Mouse (Mus musculus) kidney, embryonic 16.5 days (tissue): ENCODE results near the gene Pcna. TPM values are rescaled to one million over a fixed set of nuclear protein-coding genes. Genes with fewer than 3 reads are reported as not detected.
"Not testable (repeated sequence)": the region's sequence is repeated elsewhere in the genome, so short reads cannot be mapped to it uniquely, and the experiment has no call there.

Experiments
- ATAC-seq: fragments of 200-750 bp; cut with Nextera tagmentation; 2 replicates; pipeline ENCODE4 v1.8.0; 2017; ENCODE audit warnings: moderate TSS enrichment; ENCODE audit not compliant: low FRiP score, low TSS enrichment
- H3K27ac ChIP-seq: fragments of 300-500 bp; sonication (generic); 2 replicates; pipeline ENCODE4 v1.5.1; 2014; ENCODE audit warnings: low read length
- H3K27me3 ChIP-seq: fragments of 300-500 bp; sonication (generic); 2 replicates; pipeline ENCODE4 v1.6.1; 2014; ENCODE audit warnings: low read length, control low read depth, mixed read lengths; ENCODE audit not compliant: insufficient read depth
- H3K36me3 ChIP-seq: fragments of 300-500 bp; sonication (generic); 2 replicates; pipeline ENCODE4 v1.6.1; 2014; ENCODE audit warnings: low read length, control low read depth, mixed read lengths; ENCODE audit not compliant: insufficient read depth
- H3K4me1 ChIP-seq: fragments of 300-500 bp; sonication (generic); 2 replicates; pipeline ENCODE4 v1.6.1; 2014; ENCODE audit warnings: low read length, control low read depth, mixed read lengths; ENCODE audit not compliant: insufficient read depth
- H3K4me2 ChIP-seq: fragments of 300-500 bp; sonication (generic); replicated peaks from 2 replicates; pipeline ENCODE4 v1.6.1; 2014; ENCODE audit warnings: low read depth, low read length
- H3K4me3 ChIP-seq: fragments of 300-500 bp; sonication (generic); 2 replicates; pipeline ENCODE4 v1.5.1; 2014; ENCODE audit warnings: mild to moderate bottlenecking, low read length
- H3K9ac ChIP-seq: fragments of 300-500 bp; sonication (generic); replicated peaks from 2 replicates; pipeline ENCODE4 v1.6.1; 2014; ENCODE audit warnings: low read length
- H3K9me3 ChIP-seq: fragments of 300-500 bp; sonication (generic); 2 replicates; pipeline ENCODE4 v1.6.1; 2016; ENCODE audit warnings: low read length, control low read depth
- whole genome bisulfite sequencing: fragments of 180-500 bp; shearing (Covaris S2); extraction: QIAGEN DNeasy Blood & Tissue Kit; methylation state at CpG from one replicate; pipeline ENCODE4 v1.1.7; 2014; 5-methylcytosine and 5-hydroxymethylcytosine counted together
- polyA plus RNA-seq: library from polyadenylated mRNA; unstranded; fragments of >200 nt; fragmentation: Nextera tagmentation; extraction: Ambion mirVana; gene quantifications from 2 replicates; pipeline ENCODE4 v1.2.1, GENCODE M21; 2015

The Pcna gene
- polyA plus RNA-seq, 1 experiment from 2014 or later, result 265 TPM

DNA sequence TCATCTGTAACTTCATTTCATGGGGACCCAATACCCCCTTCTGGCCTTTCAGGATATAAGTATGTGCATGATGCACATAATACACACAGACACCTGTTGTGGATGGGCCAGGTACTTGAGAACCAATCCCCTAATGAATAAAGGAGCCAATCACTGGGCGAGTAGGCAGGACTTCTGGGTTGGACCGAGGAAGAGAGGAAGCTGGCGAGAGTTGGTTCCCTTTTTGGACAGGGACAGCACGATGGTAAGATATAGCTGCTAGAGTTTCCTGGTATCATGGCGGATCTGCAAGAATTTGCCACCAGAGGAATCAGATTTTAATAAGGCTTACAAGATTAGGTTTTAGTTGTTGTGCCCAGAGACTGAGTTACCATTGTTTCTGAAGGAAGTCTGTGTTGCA, 32.6 kb upstream of the Pcna start:
- not testable (repeated sequence) for H3K4me2 ChIP-seq, H3K9me3 ChIP-seq, H3K36me3 ChIP-seq, ATAC-seq, H3K9ac ChIP-seq, H3K27me3 ChIP-seq, H3K4me3 ChIP-seq
- Histone ChIP-seq H3K27ac (peak overlapping the region; percentile 86; the same call in 1 of the 2 replicates), H3K4me1 (peaks cover 29% of the 10 kb centered on the region)
- WGBS, result 87% methylated on average over 5 of the region's 5 CpGs

DNA sequence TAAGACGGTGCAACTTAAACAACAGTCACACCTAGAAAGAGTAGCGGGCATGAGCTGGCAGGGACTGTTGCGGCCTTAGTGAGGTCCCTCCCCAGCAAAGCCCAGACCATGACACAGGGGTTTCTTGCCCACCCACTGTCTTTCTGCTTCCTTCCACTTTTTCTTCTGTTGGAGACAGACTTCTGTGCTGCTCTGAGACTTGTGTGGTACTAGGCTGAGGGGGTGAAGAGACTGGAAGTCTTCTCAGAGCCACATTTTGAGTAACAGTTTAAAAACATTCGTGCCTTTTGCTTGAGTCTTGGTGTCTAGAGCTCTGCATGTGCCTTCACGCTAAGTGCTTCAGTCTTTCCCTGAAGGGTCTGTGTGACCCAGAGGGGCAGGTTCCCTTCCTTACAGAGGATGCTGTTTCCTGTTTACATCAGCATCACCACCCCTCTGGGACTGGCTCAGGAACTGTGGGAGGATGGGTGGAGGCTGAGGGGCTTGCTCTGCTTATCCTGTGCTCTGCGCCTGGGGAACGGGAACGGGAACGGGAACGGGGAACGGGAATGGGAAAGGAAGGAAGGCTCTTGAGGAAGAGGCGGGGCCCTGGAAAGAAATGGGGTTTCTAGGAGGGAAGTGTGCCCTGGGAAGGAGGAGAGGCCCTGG, 31.5 kb upstream of the Pcna start:
- H3K4me1 ChIP-seq, result peaks cover 29% of the 10 kb centered on the region
- H3K27ac ChIP-seq, result peak overlapping the region; percentile 86
- H3K9ac ChIP-seq, result 0 out of 2 replicates have a peak overlapping the region, but pooled peaks have one; percentile 8
- ATAC-seq, result peak; percentile 80
- no peak overlapping the region for H3K4me3 ChIP-seq
- peak overlapping the region; percentile 26 for H3K4me2 ChIP-seq
- 57% methylated on average over 12 of the region's 12 CpGs for WGBS
- H3K36me3 ChIP-seq, result peaks cover 9% of the 10 kb centered on the region; the same call in 1 of the 2 replicates
- peaks cover 8% of the 10 kb centered on the region for H3K9me3 ChIP-seq
- H3K27me3 ChIP-seq, result no peaks in the 10 kb centered on the region

DNA sequence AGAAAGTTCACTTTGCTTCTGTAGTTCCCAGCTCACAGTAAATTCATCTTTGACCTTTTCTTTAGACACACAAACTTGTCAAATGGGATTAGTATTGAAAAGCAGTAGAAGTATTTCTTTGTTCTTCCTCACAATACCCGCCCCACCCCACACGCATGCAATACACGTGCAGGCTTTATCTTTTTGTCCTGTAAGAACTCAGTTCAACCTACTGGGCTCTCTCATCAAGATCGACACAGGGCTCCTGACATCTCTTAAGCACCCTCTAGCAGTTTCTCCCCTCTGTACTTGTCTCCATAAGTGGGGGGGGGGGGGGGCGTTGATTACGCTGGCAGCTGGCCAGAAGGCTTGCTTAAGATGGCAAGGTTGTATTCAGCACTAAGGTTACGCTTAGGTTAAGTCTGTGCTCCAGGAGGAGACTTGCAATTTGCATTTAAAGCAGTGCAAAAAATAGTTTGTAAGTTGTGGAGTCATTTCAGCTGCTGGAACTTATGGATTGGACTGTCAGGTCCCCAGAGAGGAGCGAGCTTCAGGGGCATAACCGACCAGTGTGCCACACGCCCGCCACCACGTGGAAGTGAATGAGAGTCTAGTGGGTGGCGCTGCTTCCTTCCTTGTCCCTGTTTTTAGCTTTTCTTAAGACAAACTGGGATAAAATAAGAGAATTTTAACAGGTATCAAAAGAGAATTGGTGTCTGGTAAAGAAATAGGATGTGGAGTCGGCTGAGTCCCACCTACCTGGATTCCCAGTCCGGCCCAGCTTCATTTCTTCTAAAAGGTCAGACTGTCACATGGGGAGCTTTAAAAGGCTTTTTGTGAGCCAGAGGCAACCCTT, 30.3 kb upstream of the Pcna start:
- no peak overlapping the region for H3K4me2 ChIP-seq
- 0 out of 2 replicates have a peak, but pooled peaks have one; percentile 13 for ATAC-seq
- 60% methylated on average over 15 of the region's 15 CpGs for WGBS
- peak overlapping the region; percentile 86 for H3K27ac ChIP-seq
- H3K27me3 ChIP-seq, result no peaks in the 10 kb centered on the region
- peaks cover 36% of the 10 kb centered on the region for H3K4me1 ChIP-seq
- no peak overlapping the region for H3K9ac ChIP-seq
- H3K4me3 ChIP-seq, result no peak overlapping the region
- H3K36me3 ChIP-seq, result peaks cover 9% of the 10 kb centered on the region; the same call in 1 of the 2 replicates
- H3K9me3 ChIP-seq, result peaks cover 8% of the 10 kb centered on the region

- H3K36me3 ChIP-seq, result peaks cover 9% of the 10 kb centered on the region; the same call in 1 of the 2 replicates
- no peak overlapping the region for H3K4me3 ChIP-seq
- peaks cover 42% of the 10 kb centered on the region for H3K4me1 ChIP-seq
- no peak overlapping the region for H3K4me2 ChIP-seq
- H3K27ac ChIP-seq, result peak overlapping the region; percentile 86
- no peak for ATAC-seq
- H3K9ac ChIP-seq, result 0 out of 2 replicates have a peak overlapping the region, but pooled peaks have one; percentile 27
- no peaks in the 10 kb centered on the region for H3K27me3 ChIP-seq
- H3K9me3 ChIP-seq, result peaks cover 8% of the 10 kb centered on the region
- WGBS, result 42% methylated on average over 12 of the region's 12 CpGs
These were observed 29.5 kb upstream of the Pcna start for GRCm38 (mm10) chr2:132282453-132283174.

- Histone ChIP-seq H3K4me2 (no peak overlapping the region), H3K36me3 (peaks cover 9% of the 10 kb centered on the region; the same call in 1 of the 2 replicates), H3K4me3 (no peak overlapping the region), H3K9ac (no peak overlapping the region), H3K4me1 (peaks cover 46% of the 10 kb centered on the region), H3K27ac (no peak overlapping the region), H3K9me3 (peaks cover 5% of the 10 kb centered on the region; the same call in 1 of the 2 replicates), H3K27me3 (no peaks in the 10 kb centered on the region)
- ATAC-seq, result no peak
- WGBS, result 49% methylated on average over 10 of the region's 10 CpGs
These were observed 28.7 kb upstream of the Pcna start for GRCm38 (mm10) chr2:132281560-132282452.

DNA sequence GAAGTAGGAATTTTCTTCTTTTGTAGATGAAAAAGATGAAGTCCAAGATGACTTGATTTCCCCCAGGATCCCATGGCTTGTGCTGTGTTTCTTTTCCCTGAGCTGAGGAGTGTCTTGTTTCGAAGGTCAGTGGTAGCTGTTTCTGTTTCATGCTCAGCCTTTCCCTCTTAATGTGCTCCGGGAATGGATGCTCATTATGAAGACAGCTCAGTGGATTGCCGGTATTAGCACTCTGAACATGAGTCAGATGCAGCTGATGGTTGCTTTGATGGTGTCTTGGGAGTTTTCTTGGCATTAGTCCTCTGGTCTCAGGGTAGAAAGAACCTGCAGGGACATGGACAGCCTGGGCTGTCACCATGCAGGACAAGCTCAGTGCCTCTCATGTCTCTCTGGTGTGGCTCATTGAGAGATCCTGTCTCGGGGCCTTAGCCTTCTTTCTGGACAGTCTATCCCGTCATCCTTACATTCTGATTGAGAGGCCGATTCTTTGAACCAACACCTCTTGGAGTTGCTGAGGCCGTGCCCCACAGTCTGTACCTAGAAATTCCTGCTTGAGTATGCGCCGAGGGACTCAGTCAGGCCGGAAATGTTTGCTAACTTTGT, 27.5 kb upstream of the Pcna start:
- Histone ChIP-seq H3K4me1 (peaks cover 46% of the 10 kb centered on the region), H3K4me2 (no peak overlapping the region), H3K9ac (no peak overlapping the region), H3K27ac (no peak overlapping the region), H3K27me3 (no peaks in the 10 kb centered on the region), H3K4me3 (no peak overlapping the region), H3K36me3 (0 out of 2 replicates have a peak, but pooled peaks cover 5% of the 10 kb centered on the region), H3K9me3 (no peaks in the 10 kb centered on the region)
- 90% methylated on average over 10 of the region's 10 CpGs for WGBS
- ATAC-seq, result no peak

- Histone ChIP-seq H3K4me3 (no peak overlapping the region), H3K4me1 (peaks cover 44% of the 10 kb centered on the region), H3K36me3 (0 out of 2 replicates have a peak, but pooled peaks cover 5% of the 10 kb centered on the region), H3K4me2 (no peak overlapping the region), H3K9me3 (no peaks in the 10 kb centered on the region), H3K27ac (no peak overlapping the region), H3K27me3 (no peaks in the 10 kb centered on the region), H3K9ac (no peak overlapping the region)
- ATAC-seq, result no peak
- WGBS, result 47% methylated on average over 4 of the region's 4 CpGs
These were observed 26.9 kb upstream of the Pcna start for GRCm38 (mm10) chr2:132279978-132280377.

- no peak for ATAC-seq
- WGBS, result 58% methylated on average over 3 of the region's 3 CpGs
- Histone ChIP-seq H3K4me3 (no peak overlapping the region), H3K9me3 (no peaks in the 10 kb centered on the region), H3K27me3 (no peaks in the 10 kb centered on the region), H3K27ac (no peak overlapping the region), H3K9ac (no peak overlapping the region), H3K36me3 (0 out of 2 replicates have a peak, but pooled peaks cover 5% of the 10 kb centered on the region), H3K4me2 (no peak overlapping the region), H3K4me1 (peaks cover 41% of the 10 kb centered on the region)
These were observed 26.3 kb upstream of the Pcna start for GRCm38 (mm10) chr2:132279336-132279882.
